Mouse (Mus musculus) ES-Bruce4 (cell line): ENCODE results near the gene Rgs10.

Experiments
- CTCF ChIP-seq: IDR thresholded peaks from one replicate; pipeline ENCODE4 v1.8.1; 2011; ENCODE audit warnings: low read depth, low read length
- POLR2A ChIP-seq: IDR thresholded peaks from one replicate; pipeline ENCODE4 v1.8.1; 2011; ENCODE audit warnings: low read length; ENCODE audit not compliant: insufficient read depth

- no peak for TF ChIP-seq CTCF
- TF ChIP-seq POLR2A, result no peak
These were observed 54.0 kb downstream of the Rgs10 start for GRCm38 (mm10) chr7:128364526-128364925.
